Mouse (Mus musculus): ENCODE measurements at regions not wholly inside any gene's neighbourhood (a gene's known extent, or its start where the extent isn't known, plus 50 kb on each side); places are given as distances from the start of the nearest gene placed in this dataset.

DNA sequence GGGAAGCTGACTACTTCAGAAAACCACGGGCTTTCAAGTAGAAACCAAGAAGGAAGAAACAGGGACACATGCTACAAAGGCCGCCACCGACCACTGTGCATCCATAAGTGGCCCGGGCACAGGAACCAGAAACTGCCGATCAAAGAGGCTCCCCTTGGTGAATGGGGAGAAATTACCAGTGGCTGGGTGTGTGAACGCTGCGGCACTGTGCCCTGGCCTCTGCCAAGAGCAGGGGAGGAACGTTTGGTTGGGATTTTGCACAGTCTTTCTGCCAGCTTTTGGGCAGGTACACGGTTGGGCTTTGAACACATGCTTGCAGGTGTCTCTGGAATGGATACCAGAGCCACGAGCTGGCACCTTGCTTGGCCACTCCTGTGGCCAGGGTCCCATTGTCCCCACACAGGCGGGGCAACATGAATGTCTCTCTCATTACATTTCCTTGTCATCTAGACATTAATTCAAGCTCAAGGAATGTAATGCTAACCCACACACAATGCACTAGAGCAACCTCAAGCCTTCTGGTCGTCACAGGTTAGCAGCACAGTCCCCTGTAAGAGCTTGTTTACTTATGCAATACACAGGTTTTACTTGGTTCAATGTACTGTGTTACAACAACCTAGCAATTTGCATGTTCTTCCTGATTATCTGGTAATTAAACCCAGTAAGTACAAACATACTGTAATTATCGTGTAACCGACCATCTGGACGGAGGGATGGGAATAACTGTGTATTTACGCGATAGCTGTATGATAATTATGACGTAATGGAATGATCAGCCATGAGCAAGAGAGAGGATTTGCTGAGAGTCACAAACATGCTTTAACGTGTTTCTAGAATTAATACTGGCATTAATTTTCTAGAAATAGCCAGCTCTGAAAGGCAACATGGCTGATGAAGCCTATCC lies 90.9 kb upstream of the Sall1 start:
- in situ Hi-C loops (cut with MboI, MseI): no loop called here

GRCm38 (mm10) chr8:89134058-89134457 lies 90.1 kb upstream of the Sall1 start:
- in situ Hi-C loops (cut with MboI, MseI): no loop called here

DNA sequence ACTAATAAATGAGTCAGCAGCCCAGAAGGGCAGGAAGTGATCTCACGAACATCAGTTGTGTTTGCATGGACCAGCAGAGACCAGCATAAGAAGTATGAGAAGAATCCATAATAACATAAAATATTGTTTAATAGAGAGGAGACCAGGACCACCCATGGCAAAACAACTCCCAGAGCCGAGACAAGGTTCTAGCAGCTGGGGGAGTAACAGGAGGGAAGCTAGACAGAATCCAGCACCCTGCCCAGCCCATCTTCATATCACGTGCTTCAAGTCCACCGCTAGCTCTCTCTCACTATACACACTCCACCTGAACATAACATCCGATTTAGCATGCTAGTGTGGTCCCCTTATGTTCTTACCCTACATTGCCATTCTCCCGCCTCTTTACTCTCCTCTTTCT lies 77.1 kb upstream of the Sall1 start:
- in situ Hi-C loops (cut with MboI, MseI): no loop called here

DNA sequence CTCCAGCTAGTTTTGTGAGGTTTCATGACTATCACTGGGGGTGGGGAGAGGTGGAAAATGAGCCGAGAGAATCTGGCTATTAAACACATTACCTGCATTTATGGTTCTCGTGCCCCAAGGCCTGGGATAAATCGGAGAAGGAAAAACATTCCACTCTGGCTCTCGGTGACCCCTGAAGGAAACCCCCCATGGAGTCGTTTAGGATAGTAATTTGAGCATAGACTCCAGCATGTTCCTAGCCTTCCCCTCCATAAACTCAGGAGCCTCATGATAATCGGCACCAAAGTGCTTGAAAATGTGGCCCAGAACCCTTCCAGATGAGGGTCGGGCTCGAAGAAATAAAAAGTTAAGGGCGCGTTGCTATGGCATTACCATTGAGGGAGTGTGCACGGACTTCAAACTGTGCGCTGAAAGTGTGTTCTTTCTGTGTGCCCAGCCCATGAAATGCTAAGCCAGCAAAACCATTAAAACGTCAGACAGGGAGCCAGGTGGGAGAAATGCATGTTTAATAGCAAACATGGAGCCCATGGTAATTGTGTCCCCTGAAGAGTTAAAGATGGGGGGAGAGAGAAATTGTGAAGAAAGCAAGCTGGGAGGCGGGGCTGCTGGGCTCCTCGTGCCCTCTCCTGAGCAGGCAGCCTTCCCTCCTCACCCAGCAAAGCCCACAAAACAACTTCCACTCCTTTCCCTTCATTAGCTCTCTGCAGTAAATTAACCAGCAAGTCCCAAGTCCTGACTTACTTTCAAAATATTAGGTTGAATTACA lies 64.1 kb upstream of the Sall1 start:
- in situ Hi-C loops (cut with MboI, MseI): no loop called here

DNA sequence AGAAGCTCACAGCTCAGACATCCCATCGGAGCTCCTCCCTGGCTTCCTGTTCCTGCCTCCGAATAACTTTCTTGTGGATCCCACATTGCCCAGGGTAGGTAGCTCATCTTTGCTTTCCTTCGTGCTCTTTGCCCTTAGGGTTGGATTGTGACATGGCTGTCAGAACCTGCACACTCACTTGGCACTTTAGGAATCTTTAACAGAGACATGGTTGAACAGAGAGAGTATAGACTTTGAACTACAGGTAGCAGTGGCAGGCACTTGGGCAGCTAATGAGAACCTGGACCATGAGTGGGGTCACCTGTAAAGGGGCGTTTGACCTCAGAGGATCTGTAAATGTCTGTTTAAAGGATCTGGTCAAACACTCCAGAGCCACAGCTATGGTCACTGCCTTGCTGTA lies 62.4 kb upstream of the Sall1 start:
- in situ Hi-C loops (cut with MboI, MseI): no loop called here

- in situ Hi-C loops (cut with MboI, MseI): no loop called here
Observed at GRCm38 (mm10) chr8:89097396-89097795, 53.4 kb upstream of the Sall1 start.
